Mouse (Mus musculus): Measurements from ENCODE around the gene Odf2.

DNA sequence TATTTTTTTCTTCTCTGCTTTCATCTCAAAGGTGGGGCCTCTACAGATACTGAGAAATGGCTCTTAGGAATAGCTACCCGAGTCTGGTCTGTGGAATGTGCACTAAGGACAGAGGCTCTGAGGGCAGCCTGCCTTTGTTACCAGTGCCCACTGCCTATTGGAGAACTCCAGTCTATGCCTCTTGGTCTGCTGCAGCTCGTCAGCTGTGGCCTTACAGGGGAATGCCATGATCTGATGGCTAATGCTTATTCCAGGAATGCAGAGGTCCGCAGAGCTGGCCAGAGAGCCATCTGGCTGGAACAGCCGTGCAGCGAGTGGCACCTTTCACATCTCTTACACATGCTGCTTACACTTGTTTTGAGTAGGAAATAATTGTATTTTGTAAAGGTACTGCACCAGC is 78.7 kb downstream of the Odf2 start:
- TF ChIP-seq MYOG (IDR thresholded peaks at IDR 0.05; ENCODE audit: control insufficient read depth in 1 of 3, insufficient read depth in 1 of 3, insufficient read length in 2 of 3, low read depth in 2 of 3) (peak in 2 of 3 experiments; percentile 38 to 86), E2F4 (IDR thresholded peaks at IDR 0.05; ENCODE audit: insufficient read depth) (no peak), POLR2A (IDR thresholded peaks at IDR 0.05; ENCODE audit: insufficient read length, low read depth) (peak; percentile 36), USF1 (IDR thresholded peaks at IDR 0.05; ENCODE audit: low read depth) (no peak), POLR2AphosphoS2 (IDR thresholded peaks at IDR 0.05; ENCODE audit: insufficient read length, low read depth) (peak; percentile 55), MAX (IDR thresholded peaks at IDR 0.05; ENCODE audit: low read depth) (no peak)

Measured in myocyte (in vitro differentiated cells).